Mouse (Mus musculus): ENCODE data around the gene Atad1. TPM values are rescaled to one million over a fixed set of nuclear protein-coding genes. Genes with fewer than 3 reads are reported as not detected.
A peak's percentile ranks its signal among the peaks of the same experiment; 100 is the strongest.
"Not testable (repeated sequence)": the region's sequence is repeated elsewhere in the genome, so short reads cannot be mapped to it uniquely, and the experiment has no call there.

The Atad1 gene
- polyA plus RNA-seq, 1 experiment from 2014 or later, result 52.2 TPM

DNA sequence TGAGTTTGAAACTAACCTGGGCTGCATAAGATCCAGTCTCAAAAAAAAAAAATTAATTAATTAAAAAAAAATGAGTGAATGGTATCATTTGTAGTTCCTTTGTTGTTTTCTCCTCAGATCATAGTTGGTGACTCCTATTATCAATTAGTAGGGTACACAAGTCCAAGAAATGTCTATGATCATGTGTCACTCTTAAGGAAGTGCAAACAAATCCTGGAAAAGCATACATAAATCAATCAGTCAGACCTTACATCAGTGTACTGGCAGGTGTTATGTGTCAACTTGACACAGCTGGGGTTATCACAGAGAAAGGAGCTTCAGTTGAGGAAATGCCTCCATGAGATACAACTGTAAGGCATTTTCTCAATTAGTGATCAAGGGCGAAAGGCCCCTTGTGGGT, 71.8 kb downstream of the Atad1 start:
- not testable (repeated sequence) for H3K27ac ChIP-seq (replicated peaks); H3K27me3 ChIP-seq (replicated peaks); H3K9ac ChIP-seq; H3K4me3 ChIP-seq; H3K4me2 ChIP-seq; ATAC-seq (ENCODE audit: extremely low read depth, insufficient number of reproducible peaks, low FRiP score, low TSS enrichment); H3K9me3 ChIP-seq; H3K4me1 ChIP-seq
- peaks cover 49% of the 10 kb centered on the region for H3K36me3 ChIP-seq
- WGBS, result 78% methylated on average over 1 of the region's 1 CpGs

DNA sequence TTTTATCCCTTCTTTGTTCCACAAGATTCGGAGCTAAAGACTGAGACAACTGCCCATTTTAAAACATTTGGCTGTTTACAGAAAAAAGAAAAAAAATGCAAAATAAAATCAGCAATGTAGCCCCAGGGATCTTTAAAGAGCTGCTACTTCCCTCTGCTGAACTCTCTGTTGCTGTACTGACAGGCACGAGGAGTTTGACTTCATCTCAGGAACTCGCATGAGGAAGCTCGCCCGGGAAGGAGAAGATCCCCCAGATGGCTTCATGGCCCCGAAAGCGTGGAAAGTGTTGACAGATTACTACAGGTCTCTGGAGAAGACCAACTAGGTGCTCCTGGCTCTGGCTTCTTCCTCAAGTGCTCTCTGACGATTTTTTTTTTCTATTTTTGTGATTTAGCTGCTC, 74.3 kb downstream of the Atad1 start:
- Histone ChIP-seq H3K4me2 (no peak overlapping the region), H3K27ac (replicated peaks) (no peak overlapping the region), H3K4me3 (no peak overlapping the region), H3K9ac (no peak overlapping the region), H3K4me1 (no peaks in the 10 kb centered on the region), H3K9me3 (no peaks in the 10 kb centered on the region), H3K36me3 (peaks cover 46% of the 10 kb centered on the region), H3K27me3 (replicated peaks) (no peaks in the 10 kb centered on the region)
- no peak for ATAC-seq (ENCODE audit: extremely low read depth, insufficient number of reproducible peaks, low FRiP score, low TSS enrichment)
- 61% methylated on average over 8 of the region's 8 CpGs for WGBS

DNA sequence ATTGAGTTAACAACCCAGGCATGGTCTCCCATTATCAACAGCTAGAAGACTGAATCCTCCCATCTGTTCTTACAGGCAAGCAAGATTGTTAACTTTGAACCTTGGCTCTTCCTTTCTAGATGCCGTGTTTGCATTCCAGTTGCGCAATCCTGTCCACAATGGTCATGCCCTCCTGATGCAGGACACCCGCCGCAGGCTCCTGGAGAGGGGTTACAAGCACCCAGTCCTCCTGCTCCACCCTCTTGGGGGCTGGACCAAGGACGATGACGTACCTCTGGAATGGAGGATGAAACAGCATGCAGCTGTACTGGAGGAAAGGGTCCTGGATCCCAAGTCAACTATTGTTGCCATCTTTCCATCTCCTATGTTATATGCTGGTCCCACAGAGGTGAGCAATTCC, 76.7 kb downstream of the Atad1 start:
- ATAC-seq (ENCODE audit: extremely low read depth, insufficient number of reproducible peaks, low FRiP score, low TSS enrichment), result no peak
- Histone ChIP-seq H3K4me3 (no peak overlapping the region), H3K36me3 (peaks cover 37% of the 10 kb centered on the region), H3K4me2 (no peak overlapping the region), H3K9ac (no peak overlapping the region), H3K27me3 (replicated peaks) (no peaks in the 10 kb centered on the region), H3K4me1 (no peaks in the 10 kb centered on the region), H3K27ac (replicated peaks) (no peak overlapping the region), H3K9me3 (no peaks in the 10 kb centered on the region)
- 86% methylated on average over 6 of the region's 6 CpGs for WGBS

DNA sequence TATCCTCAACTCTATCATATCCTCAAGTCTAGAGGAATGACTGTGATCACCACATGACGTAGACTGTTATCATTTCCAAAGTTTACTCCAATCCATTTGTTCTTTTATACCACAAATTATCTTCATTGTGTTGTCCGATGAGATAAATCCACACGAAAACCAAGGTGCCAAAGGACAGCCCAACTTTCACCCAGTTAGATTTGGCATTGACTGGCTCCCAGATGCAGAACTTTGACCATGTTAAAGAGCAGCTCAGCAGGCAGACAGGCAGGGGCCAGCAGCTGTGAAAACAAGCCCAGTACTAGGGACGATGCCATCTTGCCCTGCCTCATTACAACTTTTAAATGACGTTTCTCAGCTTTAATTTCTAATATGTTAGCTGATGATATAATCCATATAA, 80.2 kb downstream of the Atad1 start:
- 71% methylated on average over 5 of the region's 5 CpGs for WGBS

DNA sequence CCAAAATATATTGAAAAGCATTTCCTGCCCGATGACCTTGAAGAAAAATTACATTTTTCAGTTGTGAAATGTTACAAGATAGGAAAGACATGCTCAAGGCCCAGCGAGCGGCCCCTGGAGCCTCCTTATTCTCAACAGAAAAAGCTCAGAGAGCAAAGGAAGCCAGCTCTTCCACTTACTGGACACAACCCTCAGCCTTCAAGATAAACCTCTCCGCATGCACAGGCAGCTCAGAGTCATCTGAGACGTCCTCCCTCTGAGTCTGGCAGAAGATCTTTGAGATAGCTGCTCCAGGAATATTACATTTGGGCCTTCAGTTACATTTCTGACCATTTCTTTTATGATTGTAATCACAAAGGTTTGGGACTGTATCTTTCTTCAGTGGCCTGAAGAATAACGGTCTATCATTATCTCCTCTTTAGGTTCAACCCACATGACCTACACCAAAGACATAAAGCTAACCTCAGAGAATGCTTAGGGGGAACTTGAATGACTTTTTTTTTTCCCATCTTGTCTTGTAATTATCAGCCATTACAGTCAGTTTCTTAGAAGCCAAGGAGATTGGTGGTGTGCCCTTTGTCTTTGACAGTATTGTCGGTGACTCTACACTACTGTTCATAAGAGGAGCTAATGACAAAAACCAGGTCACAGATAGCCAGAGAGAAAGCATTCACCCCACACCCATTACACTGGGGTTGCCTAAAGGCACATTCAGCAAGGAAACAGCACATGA, 85.8 kb downstream of the Atad1 start:
- Histone ChIP-seq H3K36me3 (0 out of 2 replicates have a peak, but pooled peaks cover 5% of the 10 kb centered on the region), H3K4me2 (no peak overlapping the region), H3K4me3 (no peak overlapping the region), H3K4me1 (no peaks in the 10 kb centered on the region), H3K9ac (no peak overlapping the region), H3K9me3 (no peaks in the 10 kb centered on the region), H3K27me3 (replicated peaks) (no peaks in the 10 kb centered on the region), H3K27ac (replicated peaks) (no peak overlapping the region)
- ATAC-seq (ENCODE audit: extremely low read depth, insufficient number of reproducible peaks, low FRiP score, low TSS enrichment), result no peak
- WGBS, result 59% methylated on average over 7 of the region's 7 CpGs

More for the DNA sequence above, 80.2 kb downstream of the Atad1 start:
- ATAC-seq (ENCODE audit: extremely low read depth, insufficient number of reproducible peaks, low FRiP score, low TSS enrichment), result no peak
- Histone ChIP-seq H3K4me3 (no peak overlapping the region), H3K4me2 (no peak overlapping the region), H3K9me3 (no peaks in the 10 kb centered on the region), H3K4me1 (no peaks in the 10 kb centered on the region), H3K27me3 (replicated peaks) (no peaks in the 10 kb centered on the region), H3K36me3 (peaks cover 31% of the 10 kb centered on the region), H3K9ac (no peak overlapping the region), H3K27ac (replicated peaks) (no peak overlapping the region)

DNA sequence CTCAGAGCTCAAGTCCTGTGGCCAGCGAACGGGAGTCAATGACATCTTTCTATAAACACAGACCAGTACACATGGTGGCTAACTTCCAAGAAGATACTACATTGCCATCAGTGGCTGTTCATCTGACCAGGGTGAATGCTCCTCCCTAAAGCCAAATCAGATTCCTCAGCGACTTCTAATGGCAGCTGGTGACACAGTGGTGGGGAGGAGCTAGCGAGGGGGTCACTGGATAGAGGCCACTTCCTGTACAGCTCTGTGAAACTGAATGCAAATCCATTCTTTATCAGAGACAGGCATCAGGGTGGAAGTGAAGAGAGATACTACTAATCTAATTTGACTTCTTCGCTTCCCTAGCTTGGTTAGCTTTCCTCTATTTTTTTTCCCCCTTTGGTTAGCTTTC, 86.5 kb downstream of the Atad1 start:
- no peak for ATAC-seq (ENCODE audit: extremely low read depth, insufficient number of reproducible peaks, low FRiP score, low TSS enrichment)
- H3K4me3 ChIP-seq, result no peak overlapping the region
- no peaks in the 10 kb centered on the region for H3K27me3 ChIP-seq (replicated peaks)
- H3K4me2 ChIP-seq, result no peak overlapping the region
- 75% methylated on average over 5 of the region's 5 CpGs for WGBS
- H3K4me1 ChIP-seq, result peaks cover 4% of the 10 kb centered on the region; the same call in 1 of the 2 replicates
- H3K36me3 ChIP-seq, result 0 out of 2 replicates have a peak, but pooled peaks cover 5% of the 10 kb centered on the region
- H3K9ac ChIP-seq, result no peak overlapping the region
- no peaks in the 10 kb centered on the region for H3K9me3 ChIP-seq
- no peak overlapping the region for H3K27ac ChIP-seq (replicated peaks)

DNA sequence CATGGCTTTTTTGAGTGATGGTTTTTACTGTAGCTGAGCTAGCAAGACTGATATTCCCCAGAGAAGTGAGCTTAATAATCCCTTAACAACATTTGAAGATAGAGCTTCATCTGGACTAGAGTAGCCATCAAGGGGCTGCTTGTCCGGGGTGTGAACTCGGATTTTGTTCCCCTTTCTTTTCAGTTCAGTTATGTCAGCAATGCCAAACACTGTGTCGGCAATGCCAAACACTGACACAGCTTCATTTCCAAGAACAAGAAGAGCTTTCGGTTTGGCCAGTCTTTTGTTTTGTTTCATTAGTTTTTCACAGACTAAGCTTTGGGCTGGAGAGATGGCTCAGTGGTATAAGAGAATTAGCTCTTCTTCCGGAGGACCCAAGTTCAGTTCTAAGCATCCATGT, 88.5 kb downstream of the Atad1 start:
- 87% methylated on average over 5 of the region's 5 CpGs for WGBS
- ATAC-seq (ENCODE audit: extremely low read depth, insufficient number of reproducible peaks, low FRiP score, low TSS enrichment), result no peak
- H3K4me1 ChIP-seq, result peaks cover 8% of the 10 kb centered on the region; the same call in 1 of the 2 replicates

DNA sequence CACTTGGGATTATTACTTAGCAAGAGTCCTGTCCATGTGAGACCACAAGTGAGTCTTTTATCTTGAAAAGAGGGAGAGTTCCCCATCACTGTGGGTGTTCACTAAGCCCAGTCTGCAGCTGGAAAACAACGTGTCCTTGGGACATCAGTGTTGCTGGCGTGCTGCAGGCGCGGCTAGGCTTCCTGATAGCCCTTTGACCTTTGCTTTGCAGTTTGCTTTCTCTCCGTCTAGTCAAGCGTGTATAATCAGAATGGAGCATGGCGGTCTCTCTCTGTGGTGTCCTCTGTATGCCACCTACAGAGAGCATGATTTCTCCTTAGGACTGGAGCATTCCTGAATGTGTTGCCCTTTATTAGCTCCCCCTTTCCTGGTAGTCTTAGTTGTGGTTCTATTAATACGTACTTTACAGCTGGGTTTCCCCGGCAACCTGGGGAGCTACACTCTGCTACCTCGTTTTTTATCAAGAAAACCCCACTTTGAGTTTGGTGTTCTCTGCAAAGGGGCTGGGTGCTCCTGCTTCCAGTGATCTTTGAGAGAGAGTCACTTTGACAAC, 91.5 kb downstream of the Atad1 start:
- ATAC-seq (ENCODE audit: extremely low read depth, insufficient number of reproducible peaks, low FRiP score, low TSS enrichment), result no peak
- Histone ChIP-seq H3K36me3 (peaks cover 16% of the 10 kb centered on the region), H3K9me3 (peaks cover 6% of the 10 kb centered on the region; the same call in 1 of the 2 replicates), H3K9ac (peak overlapping the region; percentile 6; the same call in 1 of the 2 replicates), H3K27ac (replicated peaks) (no peak overlapping the region), H3K4me3 (no peak overlapping the region), H3K4me1 (peaks cover 8% of the 10 kb centered on the region; the same call in 1 of the 2 replicates), H3K4me2 (peak overlapping the region; percentile 12), H3K27me3 (replicated peaks) (no peaks in the 10 kb centered on the region)
- WGBS, result 25% methylated on average over 10 of the region's 10 CpGs

More for the DNA sequence above, 88.5 kb downstream of the Atad1 start:
- Histone ChIP-seq H3K4me2 (no peak overlapping the region), H3K27me3 (replicated peaks) (no peaks in the 10 kb centered on the region), H3K36me3 (0 out of 2 replicates have a peak, but pooled peaks cover 5% of the 10 kb centered on the region), H3K4me3 (no peak overlapping the region), H3K9me3 (no peaks in the 10 kb centered on the region), H3K27ac (replicated peaks) (no peak overlapping the region), H3K9ac (no peak overlapping the region)

DNA sequence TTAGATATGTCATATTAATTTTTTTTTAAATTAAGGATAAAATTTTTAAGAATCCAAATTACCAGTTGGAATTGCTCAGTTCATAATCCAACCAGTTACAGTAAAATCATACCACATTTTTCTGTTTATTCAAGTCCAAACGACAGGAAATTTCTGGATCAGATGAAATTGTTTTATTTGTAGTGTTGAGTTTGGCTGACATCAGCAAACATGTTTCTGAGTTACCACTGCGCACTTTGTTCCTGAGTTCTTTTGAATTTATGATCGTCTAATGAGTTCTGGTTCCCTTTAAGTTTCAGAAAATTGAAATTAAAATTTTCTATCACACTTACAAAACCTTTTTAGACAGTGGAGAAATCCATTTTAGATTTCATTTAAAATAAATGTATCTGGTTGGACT, 93.2 kb downstream of the Atad1 start:
- no peaks in the 10 kb centered on the region for H3K27me3 ChIP-seq (replicated peaks)
- H3K36me3 ChIP-seq, result peaks cover 28% of the 10 kb centered on the region
- peaks cover 8% of the 10 kb centered on the region; the same call in 1 of the 2 replicates for H3K4me1 ChIP-seq
- peaks cover 6% of the 10 kb centered on the region; the same call in 1 of the 2 replicates for H3K9me3 ChIP-seq
- H3K4me3 ChIP-seq, result no peak overlapping the region
- H3K9ac ChIP-seq, result no peak overlapping the region
- no peak overlapping the region for H3K4me2 ChIP-seq
- WGBS, result 77% methylated on average over 3 of the region's 3 CpGs
- no peak overlapping the region for H3K27ac ChIP-seq (replicated peaks)
- ATAC-seq (ENCODE audit: extremely low read depth, insufficient number of reproducible peaks, low FRiP score, low TSS enrichment), result no peak

DNA sequence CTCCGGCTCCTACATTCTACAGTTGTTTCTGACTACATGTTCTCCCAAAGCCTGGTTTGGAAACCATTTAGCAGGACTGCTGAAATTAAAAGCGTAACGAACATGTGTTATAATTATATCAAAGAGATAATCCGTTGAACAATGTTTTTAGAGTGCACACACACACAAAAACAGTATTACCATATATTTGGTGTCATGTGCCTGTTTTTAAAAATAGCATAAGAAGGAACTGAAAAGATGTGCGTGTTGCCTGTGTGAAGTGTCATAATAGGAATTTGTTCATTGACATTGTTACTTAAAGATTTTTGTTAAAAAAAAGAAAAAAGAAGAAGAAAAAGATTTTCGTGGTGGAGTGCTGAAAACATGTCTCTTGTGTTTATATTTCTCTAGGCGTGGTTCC, 93.6 kb downstream of the Atad1 start:
- 83% methylated on average over 7 of the region's 7 CpGs for WGBS

DNA sequence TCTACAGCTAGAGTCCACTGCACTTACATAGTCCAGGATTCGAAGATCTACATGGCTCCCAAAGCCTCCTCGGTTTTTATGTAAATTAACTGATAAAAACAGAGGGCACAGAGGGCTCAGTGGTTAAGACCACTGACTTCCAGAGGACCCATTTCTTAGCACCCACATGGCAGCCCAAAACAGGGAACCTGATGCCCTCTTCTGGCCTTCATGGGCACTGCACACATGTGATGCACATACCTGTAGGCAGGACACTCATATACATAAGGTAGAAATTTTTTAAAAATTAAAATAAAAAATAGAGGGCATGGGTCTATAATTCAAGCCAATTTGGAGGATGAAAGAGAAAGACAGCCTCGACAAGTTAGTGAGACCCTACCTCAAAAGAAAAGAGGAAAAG, 95.9 kb downstream of the Atad1 start:
- Histone ChIP-seq H3K9ac (no peak overlapping the region), H3K27ac (replicated peaks) (no peak overlapping the region), H3K36me3 (peaks cover 33% of the 10 kb centered on the region), H3K27me3 (replicated peaks) (no peaks in the 10 kb centered on the region), H3K9me3 (peaks cover 6% of the 10 kb centered on the region; the same call in 1 of the 2 replicates), H3K4me1 (peaks cover 9% of the 10 kb centered on the region), H3K4me2 (no peak overlapping the region), H3K4me3 (no peak overlapping the region)
- WGBS, result 86% methylated on average over 3 of the region's 3 CpGs
- ATAC-seq (ENCODE audit: extremely low read depth, insufficient number of reproducible peaks, low FRiP score, low TSS enrichment), result no peak

More for the DNA sequence above, 93.6 kb downstream of the Atad1 start:
- Histone ChIP-seq H3K27me3 (replicated peaks) (no peaks in the 10 kb centered on the region), H3K9me3 (peaks cover 6% of the 10 kb centered on the region; the same call in 1 of the 2 replicates), H3K4me1 (peaks cover 8% of the 10 kb centered on the region; the same call in 1 of the 2 replicates), H3K4me2 (no peak overlapping the region), H3K4me3 (no peak overlapping the region), H3K36me3 (peaks cover 30% of the 10 kb centered on the region), H3K27ac (replicated peaks) (no peak overlapping the region), H3K9ac (no peak overlapping the region)
- no peak for ATAC-seq (ENCODE audit: extremely low read depth, insufficient number of reproducible peaks, low FRiP score, low TSS enrichment)

Data from heart, embryonic 13.5 days (tissue).